Mouse (Mus musculus) lung, postnatal 0 days (tissue): ENCODE measurements around the gene Eef1a2.

Experiments
- CTCF ChIP-seq: IDR thresholded peaks from 2 replicates; pipeline ENCODE4 v1.5.1; 2016; ENCODE audit warnings: antibody characterized with exemption, mild to moderate bottlenecking
- EP300 ChIP-seq: IDR thresholded peaks from 2 replicates; pipeline ENCODE4 v1.6.1; 2016; ENCODE audit warnings: antibody characterized with exemption, mild to moderate bottlenecking, control low read depth

GRCm38 (mm10) chr2:181134591-181135445, 22.0 kb downstream of the Eef1a2 start, which contains the start of gene Kcnq2:
- no peak for TF ChIP-seq CTCF
- no peak for TF ChIP-seq EP300
